Mouse (Mus musculus): ENCODE results near the gene Fhl5.

DNA sequence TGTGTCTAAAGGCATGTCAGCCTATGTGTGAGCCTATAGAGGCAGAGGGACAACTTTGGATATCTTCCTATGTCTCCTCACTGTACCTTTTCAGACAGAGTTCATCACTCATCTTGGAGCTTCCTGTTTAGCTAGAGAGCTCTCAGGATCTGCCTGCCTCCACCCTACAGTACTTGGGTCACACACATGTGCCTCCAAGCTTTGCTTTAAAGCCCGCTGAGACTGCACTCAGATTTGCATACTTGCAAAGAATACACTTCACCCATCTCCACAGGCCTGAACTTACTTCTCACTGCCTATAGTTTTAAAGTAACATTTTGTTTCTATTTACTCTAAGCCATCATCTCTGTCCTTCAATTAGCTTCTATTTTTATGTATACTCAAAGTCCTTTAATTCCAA is 29.2 kb upstream of the Fhl5 start:
- TF ChIP-seq CTCF (IDR thresholded peaks at IDR 0.05; ENCODE audit: insufficient read depth, low read depth, low read length): no peak
- TF ChIP-seq POLR2A (IDR thresholded peaks at IDR 0.05; ENCODE audit: insufficient read depth, low read depth, low read length): no peak
